Mouse (Mus musculus) myocyte (in vitro differentiated cells): ENCODE measurements around the gene Fabp3.
A peak's percentile ranks its signal among the peaks of the same experiment; 100 is the strongest.

ENCODE experiments used
- CEBPB ChIP-seq: IDR thresholded peaks from 2 replicates; pipeline ENCODE4 v1.6.1; 2011; ENCODE audit warnings: mild to moderate bottlenecking, moderate library complexity; ENCODE audit not compliant: poor library complexity, insufficient read depth, severe bottlenecking
- E2F4 ChIP-seq: IDR thresholded peaks from one replicate; pipeline ENCODE4 v1.6.1; 2011; ENCODE audit warnings: mild to moderate bottlenecking, control low read depth, moderate library complexity; ENCODE audit not compliant: insufficient read depth
- MYOD1 ChIP-seq, 3 experiments: IDR thresholded peaks; one replicate each; pipeline ENCODE4 v1.6.1; 2011; ENCODE audit warnings: control low read depth in 2 of 3, low read depth in 2 of 3, mild to moderate bottlenecking in 2 of 3, moderate library complexity in 1 of 3; ENCODE audit not compliant: insufficient read length in 2 of 3, control insufficient read depth in 1 of 3
- MYOG ChIP-seq, 3 experiments: IDR thresholded peaks; one replicate each; pipeline ENCODE4 v1.6.1; 2011; ENCODE audit warnings: control low read depth in 2 of 3, low read depth in 2 of 3, mild to moderate bottlenecking in 2 of 3; ENCODE audit not compliant: insufficient read length in 2 of 3, control insufficient read depth in 1 of 3, insufficient read depth in 1 of 3
- POLR2A ChIP-seq: IDR thresholded peaks from one replicate; pipeline ENCODE4 v1.6.1; 2011; ENCODE audit warnings: low read depth, mild to moderate bottlenecking, control low read depth, moderate library complexity; ENCODE audit not compliant: insufficient read length
- POLR2AphosphoS2 ChIP-seq: IDR thresholded peaks from one replicate; pipeline ENCODE4 v1.6.1; 2011; ENCODE audit warnings: low read depth, control low read depth; ENCODE audit not compliant: insufficient read length
- SRF ChIP-seq: IDR thresholded peaks from one replicate; pipeline ENCODE4 v1.6.1; 2011; ENCODE audit warnings: low read depth; ENCODE audit not compliant: control insufficient read depth, insufficient read length
- TCF12 ChIP-seq: IDR thresholded peaks from one replicate; pipeline ENCODE4 v1.6.1; 2011; ENCODE audit warnings: mild to moderate bottlenecking, control low read depth; ENCODE audit not compliant: poor library complexity, insufficient read depth, severe bottlenecking
- USF1 ChIP-seq: IDR thresholded peaks from one replicate; pipeline ENCODE4 v1.6.1; 2011; ENCODE audit warnings: low read depth, mild to moderate bottlenecking, control low read depth, moderate library complexity

GRCm38 (mm10) chr4:130306796-130307630, 1.4 kb upstream of the Fabp3 start:
- TF ChIP-seq POLR2A (no peak), MYOG (IDR thresholded peaks at IDR 0.05; ENCODE audit: control insufficient read depth in 1 of 3, insufficient read depth in 1 of 3, insufficient read length in 2 of 3, low read depth in 2 of 3) (no peak), E2F4 (no peak), SRF (no peak), TCF12 (no peak), POLR2AphosphoS2 (no peak), MYOD1 (IDR thresholded peaks at IDR 0.05; ENCODE audit: control insufficient read depth in 1 of 3, insufficient read length in 2 of 3, low read depth in 2 of 3) (peak in 1 of 3 experiments; percentile 8), USF1 (no peak), CEBPB (no peak)
